Mouse (Mus musculus): ENCODE measurements at regions not wholly inside any gene's neighbourhood (a gene's known extent, or its start where the extent isn't known, plus 50 kb on each side); places are given as distances from the start of the nearest gene placed in this dataset.

- H3K4me3 ChIP-seq (replicated peaks) = no peak overlapping the region
- 51% methylated on average over 10 of the region's 10 CpGs for WGBS
- no peak for ATAC-seq (ENCODE audit: low FRiP score)
- H3K9me3 ChIP-seq (replicated peaks) = no peaks in the 10 kb centered on the region
- no peak overlapping the region for H3K4me2 ChIP-seq
- H3K4me1 ChIP-seq = peaks cover 2% of the 10 kb centered on the region; the same call in 1 of the 2 replicates
- no peak overlapping the region for H3K27ac ChIP-seq (replicated peaks)
- H3K27me3 ChIP-seq (replicated peaks) = no peaks in the 10 kb centered on the region
- H3K36me3 ChIP-seq = no peaks in the 10 kb centered on the region
- no peak overlapping the region for H3K9ac ChIP-seq (replicated peaks)
Observed at GRCm38 (mm10) chr13:72114776-72115663, 151.5 kb upstream of the Irx1 start.

- H3K9me3 ChIP-seq (replicated peaks) = no peaks in the 10 kb centered on the region
- 24% methylated on average over 7 of the region's 7 CpGs for WGBS
- H3K4me2 ChIP-seq = no peak overlapping the region
- peaks cover 11% of the 10 kb centered on the region; the same call in 1 of the 2 replicates for H3K27me3 ChIP-seq (replicated peaks)
- no peak overlapping the region for H3K9ac ChIP-seq (replicated peaks)
- ATAC-seq (ENCODE audit: low FRiP score) = no peak
- peaks cover 11% of the 10 kb centered on the region; the same call in 1 of the 2 replicates for H3K4me1 ChIP-seq
- H3K27ac ChIP-seq (replicated peaks) = no peak overlapping the region
- no peak overlapping the region for H3K4me3 ChIP-seq (replicated peaks)
- no peaks in the 10 kb centered on the region for H3K36me3 ChIP-seq
Observed at GRCm38 (mm10) chr13:72120467-72120866, 156.9 kb upstream of the Irx1 start.

GRCm38 (mm10) chr13:72120911-72121553, 157.5 kb upstream of the Irx1 start:
- Histone ChIP-seq H3K4me2 (no peak overlapping the region), H3K27me3 (replicated peaks) (peaks cover 11% of the 10 kb centered on the region; the same call in 1 of the 2 replicates), H3K27ac (replicated peaks) (no peak overlapping the region), H3K36me3 (no peaks in the 10 kb centered on the region), H3K4me3 (replicated peaks) (no peak overlapping the region), H3K4me1 (peaks cover 11% of the 10 kb centered on the region; the same call in 1 of the 2 replicates), H3K9me3 (replicated peaks) (no peaks in the 10 kb centered on the region), H3K9ac (replicated peaks) (no peak overlapping the region)
- ATAC-seq (ENCODE audit: low FRiP score) = no peak
- WGBS = 18% methylated on average over 6 of the region's 6 CpGs

GRCm38 (mm10) chr13:72121554-72122229, 158.2 kb upstream of the Irx1 start:
- ATAC-seq (ENCODE audit: low FRiP score) = no peak
- Histone ChIP-seq H3K36me3 (no peaks in the 10 kb centered on the region), H3K9ac (replicated peaks) (no peak overlapping the region), H3K4me3 (replicated peaks) (no peak overlapping the region), H3K4me1 (peaks cover 11% of the 10 kb centered on the region; the same call in 1 of the 2 replicates), H3K27me3 (replicated peaks) (peaks cover 11% of the 10 kb centered on the region; the same call in 1 of the 2 replicates), H3K4me2 (no peak overlapping the region), H3K27ac (replicated peaks) (no peak overlapping the region), H3K9me3 (replicated peaks) (no peaks in the 10 kb centered on the region)
- 61% methylated on average over 18 of the region's 18 CpGs for WGBS

- Histone ChIP-seq H3K9ac (replicated peaks) (no peak overlapping the region), H3K4me3 (replicated peaks) (no peak overlapping the region), H3K4me1 (peaks cover 11% of the 10 kb centered on the region; the same call in 1 of the 2 replicates), H3K27me3 (replicated peaks) (peaks cover 11% of the 10 kb centered on the region; the same call in 1 of the 2 replicates), H3K9me3 (replicated peaks) (no peaks in the 10 kb centered on the region), H3K36me3 (no peaks in the 10 kb centered on the region), H3K4me2 (no peak overlapping the region), H3K27ac (replicated peaks) (no peak overlapping the region)
- 48% methylated on average over 11 of the region's 11 CpGs for WGBS
- ATAC-seq (ENCODE audit: low FRiP score) = no peak
Observed at GRCm38 (mm10) chr13:72122230-72122627, 158.7 kb upstream of the Irx1 start.

- H3K4me3 ChIP-seq (replicated peaks) = no peak overlapping the region
- H3K4me1 ChIP-seq = 0 out of 2 replicates have a peak, but pooled peaks cover 3% of the 10 kb centered on the region
- H3K27me3 ChIP-seq (replicated peaks) = no peaks in the 10 kb centered on the region
- ATAC-seq (ENCODE audit: low FRiP score) = no peak
- no peaks in the 10 kb centered on the region for H3K9me3 ChIP-seq (replicated peaks)
- 92% methylated on average over 1 of the region's 1 CpGs for WGBS
- H3K4me2 ChIP-seq = no peak overlapping the region
- no peak overlapping the region for H3K9ac ChIP-seq (replicated peaks)
- no peaks in the 10 kb centered on the region for H3K36me3 ChIP-seq
- H3K27ac ChIP-seq (replicated peaks) = no peak overlapping the region
Observed at GRCm38 (mm10) chr13:72128306-72128705, 164.8 kb upstream of the Irx1 start.

GRCm38 (mm10) chr13:72131341-72131740, 167.8 kb upstream of the Irx1 start:
- H3K27ac ChIP-seq (replicated peaks) = no peak overlapping the region
- 93% methylated on average over 2 of the region's 2 CpGs for WGBS
- H3K9me3 ChIP-seq (replicated peaks) = no peaks in the 10 kb centered on the region
- no peak overlapping the region for H3K9ac ChIP-seq (replicated peaks)
- H3K4me3 ChIP-seq (replicated peaks) = no peak overlapping the region
- H3K36me3 ChIP-seq = no peaks in the 10 kb centered on the region
- ATAC-seq (ENCODE audit: low FRiP score) = no peak
- 0 out of 2 replicates have a peak, but pooled peaks cover 3% of the 10 kb centered on the region for H3K4me1 ChIP-seq
- no peak overlapping the region for H3K4me2 ChIP-seq
- no peaks in the 10 kb centered on the region for H3K27me3 ChIP-seq (replicated peaks)

GRCm38 (mm10) chr13:72134101-72134768, 170.7 kb upstream of the Irx1 start:
- no peaks in the 10 kb centered on the region for H3K36me3 ChIP-seq
- H3K4me3 ChIP-seq (replicated peaks) = no peak overlapping the region
- no peak overlapping the region for H3K27ac ChIP-seq (replicated peaks)
- H3K9ac ChIP-seq (replicated peaks) = no peak overlapping the region
- H3K4me2 ChIP-seq = no peak overlapping the region
- no peaks in the 10 kb centered on the region for H3K27me3 ChIP-seq (replicated peaks)
- ATAC-seq (ENCODE audit: low FRiP score) = no peak
- H3K4me1 ChIP-seq = 0 out of 2 replicates have a peak, but pooled peaks cover 3% of the 10 kb centered on the region
- 79% methylated on average over 8 of the region's 8 CpGs for WGBS
- H3K9me3 ChIP-seq (replicated peaks) = no peaks in the 10 kb centered on the region

- Histone ChIP-seq H3K27ac (replicated peaks) (no peak overlapping the region), H3K27me3 (replicated peaks) (no peaks in the 10 kb centered on the region), H3K36me3 (no peaks in the 10 kb centered on the region), H3K9me3 (replicated peaks) (no peaks in the 10 kb centered on the region), H3K4me3 (replicated peaks) (no peak overlapping the region), H3K4me1 (no peaks in the 10 kb centered on the region), H3K9ac (replicated peaks) (no peak overlapping the region), H3K4me2 (no peak overlapping the region)
- ATAC-seq (ENCODE audit: low FRiP score) = no peak
- 79% methylated on average over 2 of the region's 2 CpGs for WGBS
Observed at GRCm38 (mm10) chr13:72166225-72166624, 202.7 kb upstream of the Irx1 start.

GRCm38 (mm10) chr13:72167434-72167833, 203.9 kb upstream of the Irx1 start:
- Histone ChIP-seq H3K27me3 (replicated peaks) (no peaks in the 10 kb centered on the region), H3K4me1 (no peaks in the 10 kb centered on the region), H3K36me3 (no peaks in the 10 kb centered on the region), H3K4me3 (replicated peaks) (no peak overlapping the region), H3K4me2 (no peak overlapping the region), H3K27ac (replicated peaks) (no peak overlapping the region), H3K9ac (replicated peaks) (no peak overlapping the region), H3K9me3 (replicated peaks) (no peaks in the 10 kb centered on the region)
- no peak for ATAC-seq (ENCODE audit: low FRiP score)
- 76% methylated on average over 2 of the region's 2 CpGs for WGBS

- WGBS = 92% methylated on average over 3 of the region's 3 CpGs
- ATAC-seq (ENCODE audit: low FRiP score) = no peak
- no peak overlapping the region for H3K27ac ChIP-seq (replicated peaks)
Observed at GRCm38 (mm10) chr13:72183636-72184035, 220.1 kb upstream of the Irx1 start.

More at GRCm38 (mm10) chr13:72183636-72184035, 220.1 kb upstream of the Irx1 start:
- Histone ChIP-seq H3K4me1 (0 out of 2 replicates have a peak, but pooled peaks cover 4% of the 10 kb centered on the region), H3K9ac (replicated peaks) (no peak overlapping the region), H3K36me3 (no peaks in the 10 kb centered on the region), H3K4me2 (no peak overlapping the region), H3K9me3 (replicated peaks) (no peaks in the 10 kb centered on the region), H3K4me3 (replicated peaks) (no peak overlapping the region), H3K27me3 (replicated peaks) (no peaks in the 10 kb centered on the region)

All from neural tube, embryonic 15.5 days (tissue).